Comparison of ENCODE assay signal across 8 mouse cellular contexts in genomic region chr2:52590970-52591347, GRCm38 (mm10).
DNase-seq lines count a peak whose midpoint lies in the region; ATAC-seq and TF ChIP-seq lines count a peak whose summit lies in the region.

No protein-coding gene starts in this region.

- peak; percentile 88 for ATAC-seq in forebrain, postnatal 0 days
- ATAC-seq in liver, embryonic 15.5 days (ENCODE audit: insufficient read depth) = peak; percentile 53
- ATAC-seq in neural tube, embryonic 15.5 days (ENCODE audit: low FRiP score) = peak; percentile 83

- peak; percentile 63; the same call in 1 of the 2 replicates for TF ChIP-seq CTCF in cerebellum, adult 2 months (IDR thresholded peaks at IDR 0.05; ENCODE audit: borderline replicate concordance, insufficient read depth, low read depth, low read length)
- peak; percentile 87 for TF ChIP-seq CTCF in forebrain, postnatal 0 days (IDR thresholded peaks at IDR 0.05; ENCODE audit: low read depth)

- H3K27me3 ChIP-seq in cerebellum, adult 2 months (ENCODE audit: control insufficient read depth, insufficient read depth, low read length) = no peaks in the 10 kb centered on the region
- no peaks in the 10 kb centered on the region for H3K27me3 ChIP-seq in forebrain, postnatal 0 days (ENCODE audit: insufficient read depth, low read length)
- H3K27me3 ChIP-seq in liver, embryonic 15.5 days = no peaks in the 10 kb centered on the region
- no peaks in the 10 kb centered on the region for H3K27me3 ChIP-seq in neural tube, embryonic 15.5 days (replicated peaks)

- H3K9me3 ChIP-seq in forebrain, postnatal 0 days (ENCODE audit: low read length) = no peaks in the 10 kb centered on the region
- no peaks in the 10 kb centered on the region for H3K9me3 ChIP-seq in liver, embryonic 15.5 days (replicated peaks)
- no peaks in the 10 kb centered on the region for H3K9me3 ChIP-seq in neural tube, embryonic 15.5 days (replicated peaks)

- no peak overlapping the region for H3K9ac ChIP-seq in forebrain, postnatal 0 days
- H3K9ac ChIP-seq in liver, embryonic 15.5 days = no peak overlapping the region
- no peak overlapping the region for H3K9ac ChIP-seq in neural tube, embryonic 15.5 days (replicated peaks)

- H3K4me1 ChIP-seq in cerebellum, adult 2 months (ENCODE audit: control insufficient read depth, insufficient read depth, low read length) = peaks cover 9% of the 10 kb centered on the region
- H3K4me1 ChIP-seq in forebrain, postnatal 0 days (ENCODE audit: insufficient read depth) = peaks cover 7% of the 10 kb centered on the region; the same call in 1 of the 2 replicates
- H3K4me1 ChIP-seq in liver, embryonic 15.5 days (replicated peaks) = peaks cover 49% of the 10 kb centered on the region
- peaks cover 17% of the 10 kb centered on the region for H3K4me1 ChIP-seq in neural tube, embryonic 15.5 days

- WGBS in cerebellum, adult 2 months = under 1% methylated on average over 5 of the region's 5 CpGs
- WGBS in forebrain, postnatal 0 days = 5% methylated on average over 5 of the region's 5 CpGs
- WGBS in large intestine, adult 2 months = 2% methylated on average over 5 of the region's 5 CpGs
- 2% methylated on average over 5 of the region's 5 CpGs for WGBS in liver, embryonic 15.5 days (ENCODE audit: insufficient replicate concordance)
- 2% methylated on average over 5 of the region's 5 CpGs for WGBS in neural tube, embryonic 15.5 days

- peak; percentile 71 for DNase-seq in MEL-GATA-1-ER (ENCODE audit: extremely low read depth, low read depth)
- DNase-seq in cerebellum, adult 2 months = peak; percentile 83
- peak; percentile 91 for DNase-seq in forebrain, postnatal 0 days
- peak; percentile 61 for DNase-seq in heart, postnatal 25 days (ENCODE audit: low spot score)
- DNase-seq in large intestine, adult 2 months (ENCODE audit: low read depth, low spot score) = peak; percentile 53
- peak; percentile 74 for DNase-seq in thymus, postnatal 0 days (ENCODE audit: low spot score)

- no peaks in the 10 kb centered on the region for H3K36me3 ChIP-seq in forebrain, postnatal 0 days (ENCODE audit: insufficient read depth)
- H3K36me3 ChIP-seq in liver, embryonic 15.5 days (replicated peaks) = no peaks in the 10 kb centered on the region
- no peaks in the 10 kb centered on the region for H3K36me3 ChIP-seq in neural tube, embryonic 15.5 days

- no peak for TF ChIP-seq POLR2A in cerebellum, adult 2 months (IDR thresholded peaks at IDR 0.05; ENCODE audit: borderline replicate concordance, insufficient read depth, low read length)

- H3K4me2 ChIP-seq in forebrain, postnatal 0 days (ENCODE audit: low read depth) = peak overlapping the region; percentile 16; the same call in 1 of the 2 replicates
- H3K4me2 ChIP-seq in liver, embryonic 15.5 days = peak overlapping the region; percentile 19; the same call in 1 of the 2 replicates
- H3K4me2 ChIP-seq in neural tube, embryonic 15.5 days = peak overlapping the region; percentile 30

- H3K4me3 ChIP-seq in cerebellum, adult 2 months (replicated peaks; ENCODE audit: insufficient read depth, low read depth, low read length) = no peak overlapping the region
- no peak overlapping the region for H3K4me3 ChIP-seq in forebrain, postnatal 0 days (ENCODE audit: low read depth, low read length)
- H3K4me3 ChIP-seq in liver, embryonic 15.5 days (replicated peaks) = no peak overlapping the region
- no peak overlapping the region for H3K4me3 ChIP-seq in neural tube, embryonic 15.5 days (replicated peaks)

- intact Hi-C loops in heart, postnatal 25 days (cut with DNase I) = loop anchor here (1.0 to 5.0 kb wide), 4 partner anchors 104 to 329 kb away; no protein-coding TSS in a partner anchor

- no peak overlapping the region for H3K27ac ChIP-seq in cerebellum, adult 2 months (ENCODE audit: insufficient read depth, low read length)
- H3K27ac ChIP-seq in forebrain, postnatal 0 days (ENCODE audit: low read depth, low read length) = peak overlapping the region; percentile 57; the same call in 1 of the 2 replicates
- H3K27ac ChIP-seq in liver, embryonic 15.5 days (replicated peaks) = no peak overlapping the region
- 0 out of 2 replicates have a peak overlapping the region, but pooled peaks have one; percentile 67 for H3K27ac ChIP-seq in neural tube, embryonic 15.5 days (replicated peaks)

Comparison
In these comparisons a context has a peak if more than half of its experiments do, and no peak if none do; other contexts are left out.
1. H3K27ac ChIP-seq: peak in forebrain, postnatal 0 days (single experiment) and neural tube, embryonic 15.5 days (single experiment); none in cerebellum, adult 2 months (single experiment) and liver, embryonic 15.5 days (single experiment).
2. Peak in every context shown above with its lines, with median percentiles within 50 percentile points of each other: DNase-seq, ATAC-seq and H3K4me2 ChIP-seq.